Mouse (Mus musculus) stomach, postnatal 0 days (tissue): ENCODE results near the gene Gpd2. TPM values are rescaled to one million over a fixed set of nuclear protein-coding genes. Genes with fewer than 3 reads are reported as not detected.

Source experiments
- ATAC-seq: fragments of 200-750 bp; cut with Nextera tagmentation; 2 replicates; pipeline ENCODE4 v1.8.0; 2017; ENCODE audit not compliant: low FRiP score, low TSS enrichment
- DNase-seq: peaks from one replicate; pipeline ENCODE4 v3.0.0-alpha.2; 2016; ENCODE audit warnings: low spot score
- H3K27ac ChIP-seq: fragments of 300-500 bp; sonication (generic); replicated peaks from 2 replicates; pipeline ENCODE4 v1.5.1; 2014; ENCODE audit warnings: mild to moderate bottlenecking, control low read depth
- H3K27me3 ChIP-seq: fragments of 300-500 bp; sonication (generic); 2 replicates; pipeline ENCODE4 v1.6.1; 2014; ENCODE audit warnings: low read length; ENCODE audit not compliant: control insufficient read depth, insufficient read depth
- H3K36me3 ChIP-seq: fragments of 300-500 bp; sonication (generic); 2 replicates; pipeline ENCODE4 v1.6.1; 2014; ENCODE audit warnings: low read length, mixed read lengths; ENCODE audit not compliant: control insufficient read depth, insufficient read depth
- H3K4me1 ChIP-seq: fragments of 300-500 bp; sonication (generic); replicated peaks from 2 replicates; pipeline ENCODE4 v1.6.1; 2014; ENCODE audit warnings: antibody characterized with exemption; ENCODE audit not compliant: control insufficient read depth, insufficient read depth
- H3K4me2 ChIP-seq: fragments of 300-500 bp; sonication (generic); replicated peaks from 2 replicates; pipeline ENCODE4 v1.6.1; 2014; ENCODE audit warnings: low read depth, mild to moderate bottlenecking, control low read depth, moderate library complexity
- H3K4me3 ChIP-seq: fragments of 300-500 bp; sonication (generic); 2 replicates; pipeline ENCODE4 v1.5.1; 2014; ENCODE audit warnings: low read depth, low read length, control low read depth
- H3K9ac ChIP-seq: fragments of 300-500 bp; sonication (generic); 2 replicates; pipeline ENCODE4 v1.6.1; 2014; ENCODE audit warnings: mild to moderate bottlenecking, low read length, control low read depth, mixed read lengths
- H3K9me3 ChIP-seq: fragments of 300-500 bp; sonication (generic); 2 replicates; pipeline ENCODE4 v1.6.1; 2016; ENCODE audit warnings: low read length; ENCODE audit not compliant: control insufficient read depth
- CTCF ChIP-seq: IDR thresholded peaks from 2 replicates; pipeline ENCODE4 v1.5.1; 2016; ENCODE audit warnings: antibody characterized with exemption, low read depth, mild to moderate bottlenecking, moderate library complexity
- EP300 ChIP-seq: optimal IDR thresholded peaks from 2 replicates; pipeline ENCODE3; 2016; ENCODE audit warnings: antibody characterized with exemption
- WGBS: fragments of 180-500 bp; shearing (Covaris S2); extraction: QIAGEN DNeasy Blood & Tissue Kit; methylation state at CpG from one replicate; pipeline ENCODE4 v1.1.7; 2014; 5-methylcytosine and 5-hydroxymethylcytosine counted together
- polyA plus RNA-seq: library from polyadenylated mRNA; unstranded; fragments of >200 nt; fragmentation: Nextera tagmentation; extraction: Ambion mirVana; gene quantifications from 2 replicates; pipeline ENCODE4 v1.2.1, GENCODE M21; 2015

Gpd2 gene
- polyA plus RNA-seq = 32.4 and 33.5 TPM in 2 replicates

- no peaks in the 10 kb centered on the region; the same call in 1 of the 2 replicates for H3K4me1 ChIP-seq
- H3K27ac ChIP-seq = peak within 1 kb of the TSS; percentile 96
- H3K36me3 ChIP-seq = no peaks in the 10 kb centered on the region
- peak; percentile 11 for ATAC-seq
- TF ChIP-seq CTCF (no peak), EP300 (no peak)
- WGBS = 10% methylated on average over 20 of the region's 20 CpGs
- H3K4me3 ChIP-seq = peak within 1 kb of the TSS; percentile 80
- DNase-seq = no peak
- no peaks in the 10 kb centered on the region for H3K27me3 ChIP-seq
- H3K9ac ChIP-seq = peak within 1 kb of the TSS; percentile 93
- H3K9me3 ChIP-seq = no peaks in the 10 kb centered on the region
- H3K4me2 ChIP-seq = peak within 1 kb of the TSS; percentile 97
Observed at GRCm38 (mm10) chr2:57237475-57237919, at the start of gene Gpd2. TSS of gene Gpd2 (plus strand) at chr2:57237635.

DNA sequence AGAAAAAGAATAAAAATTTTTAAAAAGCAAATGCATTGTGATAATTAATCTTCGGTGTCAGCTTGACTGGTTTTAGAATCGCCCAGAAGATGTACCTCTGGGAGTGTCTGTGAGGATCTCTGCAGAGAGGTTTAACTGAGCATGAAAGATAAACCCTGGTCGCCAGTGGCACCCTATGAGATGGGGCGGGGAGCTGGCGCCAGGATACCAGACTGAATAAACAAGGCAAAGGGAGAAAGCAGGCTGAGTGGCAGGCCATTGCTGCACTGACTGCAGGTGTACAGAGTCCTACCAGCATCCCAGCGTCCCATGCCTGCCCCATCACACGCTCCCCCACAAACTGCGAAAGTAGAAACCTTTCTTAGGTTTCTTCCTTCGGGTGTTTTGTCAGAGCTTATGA is 49.2 kb upstream of the Gpd2 start:
- Histone ChIP-seq H3K27me3 (no peaks in the 10 kb centered on the region), H3K4me3 (no peak overlapping the region), H3K4me1 (no peaks in the 10 kb centered on the region), H3K9ac (no peak overlapping the region), H3K36me3 (no peaks in the 10 kb centered on the region), H3K9me3 (no peaks in the 10 kb centered on the region), H3K4me2 (no peak overlapping the region), H3K27ac (no peak overlapping the region)
- 48% methylated on average over 9 of the region's 9 CpGs for WGBS
- ATAC-seq (peak; percentile 71; the same call in 1 of the 2 replicates), DNase-seq (peak; percentile 45)
- TF ChIP-seq EP300 = no peak
- TF ChIP-seq CTCF = no peak

DNA sequence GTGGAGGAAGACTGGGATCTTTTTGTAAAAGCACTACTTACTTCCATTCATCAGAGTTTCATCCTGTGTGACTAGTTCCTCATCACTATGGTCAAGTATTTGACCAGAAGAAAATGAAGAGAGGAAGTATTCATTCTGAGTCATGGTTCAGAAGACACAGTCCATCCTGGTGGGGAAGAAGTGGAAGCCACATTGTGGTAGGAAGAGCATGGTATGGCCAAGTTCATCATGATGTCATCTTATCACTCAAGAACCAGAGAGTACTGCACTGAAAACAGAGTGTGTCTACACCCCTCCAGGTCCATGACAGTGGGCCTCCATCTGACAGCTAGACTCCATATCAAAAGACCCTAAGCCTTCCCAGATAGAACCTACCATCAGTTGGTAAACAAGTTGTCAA is 46.6 kb upstream of the Gpd2 start:
- no peak overlapping the region for H3K4me3 ChIP-seq
- DNase-seq = no peak
- ATAC-seq = no peak
- H3K9ac ChIP-seq = no peak overlapping the region
- H3K27ac ChIP-seq = no peak overlapping the region
- no peaks in the 10 kb centered on the region for H3K9me3 ChIP-seq
- H3K36me3 ChIP-seq = no peaks in the 10 kb centered on the region
- no peaks in the 10 kb centered on the region for H3K4me1 ChIP-seq
- H3K27me3 ChIP-seq = no peaks in the 10 kb centered on the region
- H3K4me2 ChIP-seq = no peak overlapping the region
- TF ChIP-seq EP300 (no peak), CTCF (no peak)

DNA sequence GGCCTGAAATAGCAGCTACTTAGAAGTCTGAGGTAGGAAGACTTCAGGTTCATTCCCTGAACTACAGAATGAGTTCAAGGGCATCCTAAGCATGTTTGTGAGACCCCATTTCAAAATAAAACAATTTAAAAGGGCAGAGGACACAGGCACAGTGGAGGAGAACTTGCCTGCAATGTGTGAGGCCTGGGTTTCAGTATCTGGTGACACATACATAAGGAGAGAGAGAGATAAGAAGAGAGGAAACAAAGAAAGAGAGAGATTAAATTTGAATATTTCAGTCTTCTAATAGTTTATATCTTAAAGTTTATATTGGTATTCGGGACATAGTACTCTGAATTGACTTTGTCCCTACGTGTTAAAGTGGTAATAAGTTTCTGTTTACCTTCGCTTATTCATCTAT is 38.4 kb upstream of the Gpd2 start:
- Histone ChIP-seq H3K4me1 (no peaks in the 10 kb centered on the region), H3K4me2 (no peak overlapping the region), H3K27me3 (no peaks in the 10 kb centered on the region), H3K27ac (no peak overlapping the region), H3K9me3 (no peaks in the 10 kb centered on the region), H3K36me3 (no peaks in the 10 kb centered on the region), H3K9ac (no peak overlapping the region), H3K4me3 (no peak overlapping the region)
- 63% methylated on average over 3 of the region's 3 CpGs for WGBS
- TF ChIP-seq EP300 = no peak
- TF ChIP-seq CTCF = no peak
- DNase-seq (no peak), ATAC-seq (no peak)

DNA sequence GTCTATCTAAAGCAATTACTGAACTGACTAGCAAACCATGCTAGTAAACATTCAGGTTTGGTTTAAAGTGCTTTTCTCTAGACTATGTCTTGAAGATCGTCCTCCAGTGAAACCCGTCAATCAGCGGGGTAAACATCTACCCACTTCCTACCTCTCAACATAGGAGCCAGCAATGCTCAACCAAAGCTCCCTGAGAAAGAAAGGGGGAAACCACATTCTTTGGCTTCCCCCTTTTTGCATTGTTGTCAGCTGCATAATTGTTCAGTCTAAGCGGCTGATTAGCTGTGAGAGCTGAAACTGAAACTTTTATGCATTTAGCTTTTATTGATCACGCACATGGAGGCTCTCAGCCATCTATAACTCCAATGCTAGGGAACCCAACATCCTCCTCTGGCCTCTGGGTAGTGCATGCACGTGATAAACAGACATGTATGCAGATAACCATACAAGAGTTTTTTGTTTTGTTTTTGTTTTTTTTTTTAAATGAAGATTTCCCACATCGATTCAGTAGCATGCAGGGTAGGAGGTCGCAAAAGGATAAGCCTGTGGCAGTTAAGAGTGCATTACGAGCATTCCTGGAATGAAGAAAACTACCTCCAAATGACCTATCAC is 28.9 kb upstream of the Gpd2 start:
- Histone ChIP-seq H3K9me3 (no peaks in the 10 kb centered on the region), H3K9ac (no peak overlapping the region), H3K4me1 (no peaks in the 10 kb centered on the region), H3K27me3 (no peaks in the 10 kb centered on the region), H3K36me3 (no peaks in the 10 kb centered on the region), H3K4me3 (no peak overlapping the region), H3K27ac (no peak overlapping the region), H3K4me2 (no peak overlapping the region)
- 87% methylated on average over 9 of the region's 9 CpGs for WGBS
- TF ChIP-seq EP300 (no peak), CTCF (no peak)
- ATAC-seq (no peak), DNase-seq (no peak)

GRCm38 (mm10) chr2:57211049-57212001 is 26.1 kb upstream of the Gpd2 start:
- DNase-seq = no peak
- Histone ChIP-seq H3K4me1 (no peaks in the 10 kb centered on the region), H3K4me3 (no peak overlapping the region), H3K27ac (no peak overlapping the region), H3K9ac (no peak overlapping the region), H3K27me3 (no peaks in the 10 kb centered on the region), H3K4me2 (no peak overlapping the region), H3K9me3 (no peaks in the 10 kb centered on the region), H3K36me3 (no peaks in the 10 kb centered on the region)
- no peak for ATAC-seq
- WGBS = 62% methylated on average over 9 of the region's 9 CpGs
- no peak for TF ChIP-seq CTCF
- TF ChIP-seq EP300 = no peak
